Mouse (Mus musculus) embryonic facial prominence, embryonic 10.5 days (tissue): ENCODE measurements at regions not wholly inside any gene's neighbourhood (a gene's known extent, or its start where the extent isn't known, plus 50 kb on each side); places are given as distances from the start of the nearest gene placed in this dataset.
A peak's percentile ranks its signal among the peaks of the same experiment; 100 is the strongest.

ENCODE experiments used
- DNase-seq: peaks from one replicate; pipeline ENCODE4 v3.0.0-alpha.2; 2017; ENCODE audit warnings: low spot score
- H3K27ac ChIP-seq: fragments of 300-500 bp; sonication (generic); replicated peaks from 2 replicates; pipeline ENCODE4 v1.5.1; 2016; ENCODE audit warnings: mild to moderate bottlenecking
- H3K27me3 ChIP-seq: fragments of 300-500 bp; sonication (generic); replicated peaks from 2 replicates; pipeline ENCODE4 v1.6.1; 2016; ENCODE audit warnings: low read depth, mild to moderate bottlenecking; ENCODE audit not compliant: poor library complexity, severe bottlenecking
- H3K36me3 ChIP-seq: fragments of 300-500 bp; sonication (generic); replicated peaks from 2 replicates; pipeline ENCODE4 v1.6.1; 2016; ENCODE audit warnings: mild to moderate bottlenecking, moderate library complexity
- H3K4me1 ChIP-seq: fragments of 300-500 bp; sonication (generic); 2 replicates; pipeline ENCODE4 v1.6.1; 2016
- H3K4me3 ChIP-seq: fragments of 300-500 bp; sonication (generic); 2 replicates; pipeline ENCODE4 v1.5.1; 2016; ENCODE audit warnings: mild to moderate bottlenecking, moderate library complexity
- H3K9me3 ChIP-seq: fragments of 300-500 bp; sonication (generic); 2 replicates; pipeline ENCODE4 v1.6.1; 2016; ENCODE audit warnings: mild to moderate bottlenecking
- WGBS: fragments of 180-500 bp; shearing (Covaris S2); methylation state at CpG from one replicate; pipeline ENCODE4 v1.1.7; 2016; 5-methylcytosine and 5-hydroxymethylcytosine counted together

DNA sequence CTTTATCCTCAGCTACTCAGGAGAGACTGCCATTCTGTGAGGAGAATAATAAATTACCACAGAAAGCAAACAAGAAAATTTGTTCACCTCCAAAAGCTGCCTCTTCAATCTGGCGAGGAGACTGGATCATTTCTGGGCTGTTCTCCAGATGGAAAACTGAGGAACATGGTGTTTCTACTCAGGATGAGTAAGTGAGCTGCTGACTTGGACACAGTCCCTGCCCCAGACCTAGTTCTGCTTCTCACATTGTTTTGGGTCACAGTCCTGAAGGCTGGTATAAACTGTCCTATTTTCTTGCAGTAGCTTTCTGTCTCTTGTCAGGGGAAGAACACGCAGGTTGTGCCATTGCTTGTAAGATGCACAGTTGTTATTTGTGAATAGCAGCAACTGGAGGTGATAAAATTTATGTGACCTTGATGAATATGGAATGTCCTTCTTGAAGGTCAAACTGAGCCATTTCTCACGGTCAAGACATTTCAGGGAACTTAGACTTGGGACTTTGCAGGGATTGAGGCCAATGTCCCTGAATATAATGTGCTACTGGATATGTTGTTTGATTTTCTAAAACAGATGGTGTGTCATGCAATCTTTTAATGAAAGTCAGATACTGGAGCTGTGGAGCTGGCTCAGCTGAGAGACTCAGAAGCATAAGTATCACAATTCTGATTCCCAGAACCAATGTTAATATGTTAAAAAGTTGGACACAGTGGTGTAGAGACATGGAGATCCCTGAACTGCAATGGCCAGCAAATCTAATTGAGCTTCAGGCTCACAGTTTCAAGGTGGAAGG lies 102.2 kb downstream of the Edn1 start:
- H3K27me3 ChIP-seq: no peaks in the 10 kb centered on the region
- no peak overlapping the region for H3K4me3 ChIP-seq
- peaks cover 4% of the 10 kb centered on the region for H3K4me1 ChIP-seq
- no peak for DNase-seq
- H3K9me3 ChIP-seq: no peaks in the 10 kb centered on the region
- H3K36me3 ChIP-seq: no peaks in the 10 kb centered on the region
- no peak overlapping the region for H3K27ac ChIP-seq
- WGBS: 87% methylated on average over 3 of the region's 3 CpGs

DNA sequence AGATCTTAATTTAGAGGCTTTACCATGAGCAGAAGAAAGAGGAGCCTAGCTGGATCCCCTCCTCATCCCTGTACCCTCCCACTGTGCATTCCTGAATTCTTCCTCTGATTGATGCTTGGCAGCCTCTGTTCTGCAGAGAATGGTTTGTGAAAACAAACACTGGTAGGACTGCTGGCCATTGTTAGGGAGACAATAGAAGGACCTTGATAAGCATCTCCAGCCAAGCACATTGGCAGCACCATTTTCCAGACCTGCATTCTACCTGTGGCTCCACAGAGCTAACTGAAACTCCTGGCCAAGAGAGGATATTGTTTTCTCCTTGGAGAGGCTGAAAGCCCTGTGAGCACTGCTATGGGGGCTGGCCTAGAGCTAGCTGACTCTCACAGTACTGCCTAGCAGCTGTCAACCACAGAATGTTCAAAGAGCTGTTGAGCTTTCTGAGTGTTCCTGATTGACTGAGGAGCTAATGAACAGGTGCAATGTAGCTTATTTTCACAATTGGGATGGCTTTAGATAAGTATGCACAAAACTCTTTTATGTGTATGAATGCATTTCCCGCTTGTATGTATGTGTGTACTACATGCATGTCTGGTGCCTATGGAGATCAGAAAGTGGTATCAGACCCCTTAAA lies 111.5 kb downstream of the Edn1 start:
- H3K4me1 ChIP-seq: peaks cover 5% of the 10 kb centered on the region
- H3K36me3 ChIP-seq: no peaks in the 10 kb centered on the region
- no peaks in the 10 kb centered on the region for H3K27me3 ChIP-seq
- H3K9me3 ChIP-seq: no peaks in the 10 kb centered on the region
- H3K27ac ChIP-seq: no peak overlapping the region
- DNase-seq: no peak
- no peak overlapping the region for H3K4me3 ChIP-seq
- 80% methylated on average over 1 of the region's 1 CpGs for WGBS

DNA sequence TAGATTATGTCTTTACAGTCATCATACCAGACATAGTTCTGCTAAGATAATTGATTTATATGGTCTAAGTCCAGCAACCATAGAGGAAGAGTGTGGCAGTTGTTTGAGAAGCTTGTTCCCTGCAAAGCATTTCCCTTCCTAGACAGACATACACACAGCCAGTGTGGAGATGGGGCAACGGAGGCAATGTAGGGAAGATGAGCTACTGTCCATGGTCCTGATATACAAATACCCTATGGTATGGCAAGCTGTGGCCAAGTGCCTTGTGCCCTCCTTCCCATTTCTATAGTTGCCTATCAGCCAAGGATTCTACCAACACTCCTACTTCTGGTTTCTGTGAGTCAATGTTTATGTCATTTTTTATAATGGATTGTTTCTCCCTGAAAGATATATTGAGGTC lies 145.6 kb downstream of the Edn1 start:
- no peak overlapping the region for H3K4me3 ChIP-seq
- no peaks in the 10 kb centered on the region for H3K27me3 ChIP-seq
- 16% methylated on average over 1 of the region's 1 CpGs for WGBS
- no peaks in the 10 kb centered on the region for H3K9me3 ChIP-seq
- DNase-seq: peak; percentile 14
- no peak overlapping the region for H3K27ac ChIP-seq
- no peaks in the 10 kb centered on the region for H3K4me1 ChIP-seq
- H3K36me3 ChIP-seq: no peaks in the 10 kb centered on the region

DNA sequence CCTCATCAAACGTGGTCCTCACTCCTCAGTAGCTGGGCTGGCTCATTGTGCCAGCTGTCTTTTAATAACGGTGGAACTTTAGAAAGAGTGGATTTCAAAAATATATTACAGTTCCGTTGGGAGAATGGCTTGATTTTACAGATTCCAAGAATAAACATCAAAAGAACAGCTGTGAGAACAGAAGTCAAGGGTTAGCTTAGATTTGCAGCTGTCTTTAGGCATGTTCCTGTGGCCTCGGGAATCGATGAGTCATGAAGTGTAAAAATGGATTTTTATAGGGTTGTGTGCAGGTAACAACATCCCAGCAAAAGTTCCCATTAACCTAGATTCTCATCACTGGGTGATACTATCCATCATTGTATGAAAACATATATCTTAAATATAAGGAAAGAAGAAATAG lies 152.4 kb downstream of the Edn1 start:
- 82% methylated on average over 5 of the region's 5 CpGs for WGBS
- no peaks in the 10 kb centered on the region for H3K36me3 ChIP-seq
- no peaks in the 10 kb centered on the region for H3K9me3 ChIP-seq
- no peak overlapping the region for H3K4me3 ChIP-seq
- DNase-seq: no peak
- no peaks in the 10 kb centered on the region for H3K27me3 ChIP-seq
- no peaks in the 10 kb centered on the region for H3K4me1 ChIP-seq
- H3K27ac ChIP-seq: no peak overlapping the region

DNA sequence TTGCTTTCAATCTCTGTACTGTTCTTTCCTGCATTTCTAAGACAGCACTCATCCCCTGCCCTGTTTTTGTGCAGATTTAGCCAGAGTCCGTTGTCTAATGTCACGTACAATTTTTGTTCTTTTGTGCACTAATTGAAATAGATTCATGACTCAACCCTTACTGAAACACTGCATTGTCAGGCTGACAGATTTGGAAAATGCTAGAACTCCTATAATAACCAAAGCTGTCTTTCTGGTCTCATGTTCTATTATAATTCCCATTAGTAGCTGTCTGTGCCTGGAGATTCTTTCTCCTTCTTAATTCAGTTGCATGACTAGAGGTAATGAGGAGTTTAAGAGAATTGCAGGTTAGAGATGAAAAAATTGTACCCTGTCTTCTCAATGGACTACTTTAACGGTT lies 158.6 kb downstream of the Edn1 start:
- DNase-seq: no peak
- H3K36me3 ChIP-seq: no peaks in the 10 kb centered on the region
- H3K27ac ChIP-seq: no peak overlapping the region
- H3K27me3 ChIP-seq: no peaks in the 10 kb centered on the region
- H3K4me3 ChIP-seq: no peak overlapping the region
- H3K4me1 ChIP-seq: no peaks in the 10 kb centered on the region
- H3K9me3 ChIP-seq: no peaks in the 10 kb centered on the region
- 86% methylated on average over 3 of the region's 3 CpGs for WGBS

DNA sequence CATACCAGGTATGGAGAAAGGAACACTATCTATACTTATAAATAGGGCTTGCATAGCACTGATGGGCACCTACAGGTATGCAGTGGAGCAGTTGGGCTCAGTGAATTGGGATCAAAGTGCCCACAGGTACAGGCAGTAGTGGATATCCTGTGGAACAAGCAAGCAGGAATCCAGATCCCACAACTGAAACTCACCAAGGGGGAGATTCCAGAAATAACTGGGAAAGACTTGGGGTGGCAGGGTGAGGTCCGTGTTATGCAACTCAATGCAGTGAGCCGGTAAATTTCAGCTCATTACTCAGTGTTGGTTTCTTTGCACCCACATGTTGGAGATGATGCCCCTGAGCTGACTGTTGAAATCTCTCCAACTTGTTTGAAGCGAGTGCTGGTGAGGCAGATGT lies 177.5 kb downstream of the Edn1 start:
- Histone ChIP-seq H3K9me3 (no peaks in the 10 kb centered on the region), H3K36me3 (no peaks in the 10 kb centered on the region), H3K27me3 (no peaks in the 10 kb centered on the region), H3K27ac (no peak overlapping the region), H3K4me1 (no peaks in the 10 kb centered on the region), H3K4me3 (no peak overlapping the region)
- DNase-seq: no peak
- WGBS: 91% methylated on average over 3 of the region's 3 CpGs

DNA sequence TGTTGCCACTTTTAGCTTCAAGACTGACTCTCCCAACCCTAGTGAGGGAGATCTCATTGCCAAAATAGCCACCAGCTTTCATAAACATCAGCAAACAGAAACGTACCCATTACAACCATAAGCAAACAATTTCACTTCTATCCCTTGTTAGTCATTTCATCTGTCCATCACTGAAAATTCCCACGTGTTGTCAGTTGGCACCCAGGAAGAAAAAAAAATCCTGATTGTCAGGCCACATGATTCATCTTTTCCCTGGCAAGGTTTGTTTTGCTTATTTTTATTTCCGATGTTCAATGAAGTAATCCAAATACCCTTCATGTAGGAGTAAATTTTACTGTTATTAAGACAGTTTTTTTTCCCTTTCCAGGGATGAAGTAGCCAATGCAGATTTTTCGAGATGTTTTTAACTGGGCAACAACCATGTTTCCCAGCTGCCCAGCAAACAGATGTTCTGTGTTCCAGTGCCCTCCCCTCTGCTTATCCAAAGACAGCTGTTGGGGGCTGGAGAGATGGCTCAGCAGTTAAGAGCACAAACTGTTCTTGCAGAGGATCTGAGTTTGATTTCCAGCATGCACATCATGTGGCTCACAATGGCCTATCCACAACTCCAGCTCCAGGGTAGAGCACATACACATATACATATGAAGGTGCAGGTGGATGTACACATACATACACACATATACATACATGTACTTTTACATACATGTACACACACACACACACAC lies 189.3 kb upstream of the Phactr1 start:
- Histone ChIP-seq H3K36me3 (no peaks in the 10 kb centered on the region), H3K27me3 (no peaks in the 10 kb centered on the region), H3K27ac (no peak overlapping the region), H3K4me1 (peaks cover 3% of the 10 kb centered on the region; the same call in 1 of the 2 replicates), H3K4me3 (no peak overlapping the region), H3K9me3 (no peaks in the 10 kb centered on the region)
- DNase-seq: no peak
- WGBS: 75% methylated on average over 4 of the region's 4 CpGs

DNA sequence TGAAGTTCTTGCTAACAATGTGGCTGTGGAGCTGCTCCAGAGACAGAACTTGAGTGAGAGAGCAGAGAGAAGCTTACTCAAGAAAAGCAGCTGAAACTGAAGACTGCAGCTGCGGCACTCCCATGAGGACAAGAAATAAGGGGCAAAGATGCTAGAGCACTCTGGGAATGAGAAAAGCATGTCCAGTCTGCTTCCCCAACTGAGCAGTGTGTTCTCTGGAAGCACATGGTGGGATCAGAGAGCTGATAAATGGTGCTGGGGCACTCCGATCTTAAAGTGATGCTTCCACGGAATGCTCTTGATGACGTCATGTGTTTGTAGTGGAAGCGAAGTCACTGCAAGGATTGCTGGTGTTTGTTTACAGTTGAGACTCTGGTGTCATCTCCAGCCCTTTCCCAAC lies 186.1 kb upstream of the Phactr1 start:
- H3K4me3 ChIP-seq: no peak overlapping the region
- WGBS: 88% methylated on average over 5 of the region's 5 CpGs
- no peak for DNase-seq

DNA sequence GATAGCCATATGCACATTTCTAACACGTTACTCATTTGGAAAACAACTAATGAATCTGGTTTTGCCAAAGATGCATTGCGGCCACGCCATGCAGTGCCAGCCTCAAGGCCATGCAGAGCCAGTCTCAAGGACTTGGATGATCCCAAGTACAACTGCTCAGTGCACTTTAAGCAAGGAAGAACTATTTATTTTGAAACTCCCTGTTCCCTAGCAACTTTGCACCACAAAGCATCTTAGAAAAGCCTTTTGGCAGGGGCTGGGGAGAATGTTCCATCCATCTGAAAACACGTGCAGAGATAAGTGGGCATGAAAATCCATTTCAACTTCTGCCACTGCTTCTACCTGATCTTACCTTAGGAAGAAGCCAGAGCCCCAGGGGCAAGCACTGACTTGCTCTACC lies 182.1 kb upstream of the Phactr1 start:
- H3K4me3 ChIP-seq: no peak overlapping the region
- H3K27ac ChIP-seq: no peak overlapping the region
- 79% methylated on average over 4 of the region's 4 CpGs for WGBS
- no peaks in the 10 kb centered on the region for H3K9me3 ChIP-seq
- DNase-seq: no peak
- no peaks in the 10 kb centered on the region for H3K27me3 ChIP-seq
- no peaks in the 10 kb centered on the region for H3K36me3 ChIP-seq
- no peaks in the 10 kb centered on the region for H3K4me1 ChIP-seq

More for the DNA sequence above, 186.1 kb upstream of the Phactr1 start:
- no peaks in the 10 kb centered on the region for H3K27me3 ChIP-seq
- no peak overlapping the region for H3K27ac ChIP-seq
- no peaks in the 10 kb centered on the region for H3K36me3 ChIP-seq
- no peaks in the 10 kb centered on the region for H3K4me1 ChIP-seq
- no peaks in the 10 kb centered on the region for H3K9me3 ChIP-seq

DNA sequence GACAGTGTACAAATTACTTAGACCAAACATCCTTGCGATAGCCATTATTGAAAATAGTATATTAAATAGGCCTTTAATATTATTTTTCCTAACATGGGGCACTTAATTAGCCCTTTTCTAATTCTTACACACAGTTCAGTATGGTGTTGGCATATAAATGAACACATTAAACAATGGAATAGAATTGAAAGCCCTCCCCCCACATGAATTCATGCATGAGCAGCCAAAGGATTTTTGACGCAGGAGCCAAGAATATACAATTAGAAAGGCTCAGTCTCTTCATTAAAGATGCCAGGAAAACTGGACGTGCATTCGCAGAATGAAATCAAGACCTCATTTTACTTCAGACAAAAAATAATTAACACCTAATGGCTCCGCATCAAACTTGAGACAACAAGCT lies 172.9 kb upstream of the Phactr1 start:
- H3K4me1 ChIP-seq: no peaks in the 10 kb centered on the region
- no peaks in the 10 kb centered on the region for H3K36me3 ChIP-seq
- no peak for DNase-seq
- no peaks in the 10 kb centered on the region for H3K27me3 ChIP-seq
- no peak overlapping the region for H3K27ac ChIP-seq
- H3K9me3 ChIP-seq: no peaks in the 10 kb centered on the region
- 92% methylated on average over 5 of the region's 5 CpGs for whole genome bisulfite sequencing
- no peak overlapping the region for H3K4me3 ChIP-seq

DNA sequence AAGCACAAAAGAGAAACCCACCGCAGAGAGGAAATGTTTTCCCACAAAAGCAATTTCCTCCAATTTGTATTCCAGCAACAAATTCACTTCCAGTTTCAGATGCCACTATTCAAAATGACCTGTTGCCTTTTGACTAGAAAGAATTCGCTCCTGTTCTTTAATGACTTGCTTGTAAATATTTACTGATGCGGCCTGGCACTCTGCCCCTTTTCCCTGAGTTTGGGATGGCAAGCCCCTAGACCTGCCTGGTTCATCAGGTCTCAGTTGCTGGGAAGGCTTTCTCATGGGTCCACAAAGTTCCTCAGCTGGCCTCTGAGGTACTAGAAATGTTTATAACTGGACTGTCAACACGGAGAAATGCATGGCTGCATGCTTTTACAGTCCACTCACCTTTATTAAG lies 161.7 kb upstream of the Phactr1 start:
- H3K27me3 ChIP-seq: no peaks in the 10 kb centered on the region
- no peaks in the 10 kb centered on the region for H3K9me3 ChIP-seq
- no peaks in the 10 kb centered on the region for H3K36me3 ChIP-seq
- WGBS: 74% methylated on average over 4 of the region's 4 CpGs
- no peak overlapping the region for H3K27ac ChIP-seq
- no peak overlapping the region for H3K4me3 ChIP-seq
- H3K4me1 ChIP-seq: no peaks in the 10 kb centered on the region
- no peak for DNase-seq

DNA sequence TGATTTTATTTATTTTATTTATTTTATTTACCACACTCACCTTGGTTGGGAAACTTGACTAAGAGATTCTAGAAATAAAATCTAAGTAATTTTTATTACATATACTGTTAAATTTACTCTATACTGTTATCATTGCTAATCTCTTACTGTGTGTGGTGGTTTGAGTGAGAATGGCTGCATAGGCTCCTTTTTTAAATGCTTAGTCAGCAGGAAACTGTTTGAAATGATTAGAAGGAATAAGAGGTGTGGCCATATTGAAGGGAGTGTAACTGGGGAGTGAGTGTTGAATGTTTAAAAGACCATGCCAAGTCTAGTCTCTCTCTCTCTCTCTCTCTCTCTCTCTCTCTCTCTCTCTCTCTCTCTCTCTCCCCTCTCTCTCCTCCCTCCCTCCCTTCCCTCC lies 157.9 kb upstream of the Phactr1 start:
- Histone ChIP-seq H3K4me3 (no peak overlapping the region), H3K27ac (no peak overlapping the region), H3K27me3 (no peaks in the 10 kb centered on the region), H3K36me3 (no peaks in the 10 kb centered on the region), H3K9me3 (no peaks in the 10 kb centered on the region), H3K4me1 (peaks cover 21% of the 10 kb centered on the region)
- no peak for DNase-seq

DNA sequence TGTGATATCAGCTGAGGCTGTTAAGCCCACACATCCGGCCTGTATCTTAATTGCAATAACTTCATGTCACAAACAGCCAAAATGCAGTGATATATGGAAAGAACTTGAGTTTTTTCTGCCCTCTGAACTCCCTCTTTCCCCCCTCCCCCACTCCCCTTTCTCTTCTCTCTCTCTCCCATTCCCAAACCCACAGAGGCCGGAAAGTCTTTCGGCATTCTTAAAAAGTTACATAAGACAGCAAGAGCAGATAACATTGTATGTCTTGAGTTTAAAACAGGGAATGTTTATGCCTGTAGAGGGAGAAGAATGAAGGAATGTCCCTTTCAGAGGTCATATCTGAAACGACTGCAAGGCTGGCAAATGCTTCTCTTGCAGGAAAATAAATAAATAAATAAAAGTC lies 154.3 kb upstream of the Phactr1 start:
- Histone ChIP-seq H3K4me3 (no peak overlapping the region), H3K27ac (0 out of 2 replicates have a peak overlapping the region, but pooled peaks have one; percentile 24), H3K27me3 (no peaks in the 10 kb centered on the region), H3K36me3 (no peaks in the 10 kb centered on the region), H3K9me3 (no peaks in the 10 kb centered on the region), H3K4me1 (peaks cover 21% of the 10 kb centered on the region)
- DNase-seq: no peak
- 54% methylated on average over 4 of the region's 4 CpGs for WGBS
